Mouse (Mus musculus) E14TG2a.4 (cell line): ENCODE measurements around the gene Cux1.

Source experiments
- CTCF ChIP-seq: conservative IDR thresholded peaks from 2 replicates; pipeline ENCODE4 v1.5.1; 2014; ENCODE audit warnings: low read length
- NANOG ChIP-seq: IDR thresholded peaks from 2 replicates; pipeline ENCODE4 v1.6.1; 2014; ENCODE audit warnings: borderline replicate concordance, low read length, mixed read lengths
- POU5F1 ChIP-seq: IDR thresholded peaks from 2 replicates; pipeline ENCODE4 v1.6.1; 2014; ENCODE audit warnings: low read length, borderline replicate concordance

GRCm38 (mm10) chr5:136382261-136383005 is 184.9 kb downstream of the Cux1 start:
- TF ChIP-seq CTCF = no peak
- no peak for TF ChIP-seq POU5F1
- TF ChIP-seq NANOG = no peak
